7 mouse cellular contexts compared by ENCODE assay signal in genomic region chr11:60178005-60178404, GRCm38 (mm10). TPM values are rescaled to one million over a fixed set of nuclear protein-coding genes. Genes with fewer than 3 reads are reported as not detected.
DNase-seq lines count a peak whose midpoint lies in the region; ATAC-seq and TF ChIP-seq lines count a peak whose summit lies in the region.

No protein-coding gene starts in this region.

- DNase-seq in left cerebral cortex, adult 2 months (ENCODE audit: extremely low spot score in 1 of 2, low spot score in 2 of 2), result no peak
- DNase-seq in left cerebral cortex, adult 18-20 months (ENCODE audit: low spot score in 2 of 2), result no peak
- DNase-seq in forebrain, embryonic 11.5 days (ENCODE audit: low spot score), result no peak
- DNase-seq in embryo, embryonic 9.5 days (ENCODE audit: extremely low spot score), result no peak
- no peak for DNase-seq in gastrocnemius, postnatal 14 days

- TF ChIP-seq CTCF in left cerebral cortex, adult 2 months (IDR thresholded peaks at IDR 0.05), result no peak

- H3K9me3 ChIP-seq in forebrain, embryonic 11.5 days (ENCODE audit: control insufficient read depth, low read length), result no peaks in the 10 kb centered on the region
- H3K9me3 ChIP-seq in hindbrain, embryonic 16.5 days (ENCODE audit: control insufficient read depth, low read length), result no peaks in the 10 kb centered on the region
- no peaks in the 10 kb centered on the region for H3K9me3 ChIP-seq in neural tube, embryonic 14.5 days (ENCODE audit: control insufficient read depth, low read length)

- intact Hi-C loops in left cerebral cortex, adult 2 months (cut with DNase I), result no loop called here
- intact Hi-C loops in gastrocnemius, postnatal 14 days (cut with DNase I; ENCODE audit: low total_unique reads), result loop anchor here (5.0 kb wide), 1 partner anchor 36 kb away; no protein-coding TSS in a partner anchor

- WGBS in forebrain, embryonic 11.5 days, result 61% methylated on average over 6 of the region's 6 CpGs
- 48% methylated on average over 6 of the region's 6 CpGs for WGBS in hindbrain, embryonic 16.5 days
- WGBS in neural tube, embryonic 14.5 days, result 41% methylated on average over 6 of the region's 6 CpGs

- peak overlapping the region; percentile 93 for H3K27ac ChIP-seq in left cerebral cortex, adult 2 months
- H3K27ac ChIP-seq in forebrain, embryonic 11.5 days (ENCODE audit: low read depth, low read length), result peak overlapping the region; percentile 94
- H3K27ac ChIP-seq in hindbrain, embryonic 16.5 days (ENCODE audit: low read depth, low read length), result peak overlapping the region; percentile 99
- peak overlapping the region; percentile 99 for H3K27ac ChIP-seq in neural tube, embryonic 14.5 days (ENCODE audit: low read depth, low read length)

- no peak for ATAC-seq in forebrain, embryonic 11.5 days (replicated peaks; ENCODE audit: low FRiP score)
- ATAC-seq in hindbrain, embryonic 16.5 days, result no peak
- ATAC-seq in neural tube, embryonic 14.5 days (ENCODE audit: low read depth), result no peak

- peak overlapping the region; percentile 41; the same call in 1 of the 2 replicates for H3K9ac ChIP-seq in forebrain, embryonic 11.5 days (ENCODE audit: low read length)
- H3K9ac ChIP-seq in hindbrain, embryonic 16.5 days (ENCODE audit: low read depth, low read length), result peak overlapping the region; percentile 87
- H3K9ac ChIP-seq in neural tube, embryonic 14.5 days (replicated peaks; ENCODE audit: low read depth, low read length), result peak overlapping the region; percentile 95

- no peaks in the 10 kb centered on the region for H3K27me3 ChIP-seq in forebrain, embryonic 11.5 days (ENCODE audit: control insufficient read depth, insufficient read depth, low read length)
- H3K27me3 ChIP-seq in hindbrain, embryonic 16.5 days (replicated peaks; ENCODE audit: control insufficient read depth, insufficient read depth, low read length), result no peaks in the 10 kb centered on the region
- no peaks in the 10 kb centered on the region for H3K27me3 ChIP-seq in neural tube, embryonic 14.5 days (ENCODE audit: control insufficient read depth, insufficient read depth, low read length)

- H3K36me3 ChIP-seq in forebrain, embryonic 11.5 days (ENCODE audit: control insufficient read depth, insufficient read depth, low read length), result no peaks in the 10 kb centered on the region
- no peaks in the 10 kb centered on the region for H3K36me3 ChIP-seq in hindbrain, embryonic 16.5 days (ENCODE audit: control insufficient read depth, insufficient read depth, low read length)
- no peaks in the 10 kb centered on the region for H3K36me3 ChIP-seq in neural tube, embryonic 14.5 days (ENCODE audit: control insufficient read depth, insufficient read depth, low read length)

- peak overlapping the region; percentile 100 for H3K4me2 ChIP-seq in forebrain, embryonic 11.5 days (ENCODE audit: low read depth, low read length, severe bottlenecking)
- peak overlapping the region; percentile 91 for H3K4me2 ChIP-seq in hindbrain, embryonic 16.5 days (ENCODE audit: low read length)
- peak overlapping the region; percentile 98 for H3K4me2 ChIP-seq in neural tube, embryonic 14.5 days (ENCODE audit: low read depth, low read length)

- H3K4me1 ChIP-seq in forebrain, embryonic 11.5 days (replicated peaks; ENCODE audit: control insufficient read depth, insufficient read depth, low read length), result peaks cover 31% of the 10 kb centered on the region
- H3K4me1 ChIP-seq in hindbrain, embryonic 16.5 days (ENCODE audit: control insufficient read depth, insufficient read depth, low read depth, low read length), result peaks cover 68% of the 10 kb centered on the region
- H3K4me1 ChIP-seq in neural tube, embryonic 14.5 days (ENCODE audit: control insufficient read depth, insufficient read depth, low read length), result peaks cover 57% of the 10 kb centered on the region

- H3K4me3 ChIP-seq in left cerebral cortex, adult 2 months, result no peak overlapping the region
- peak overlapping the region; percentile 59; the same call in 1 of the 2 replicates for H3K4me3 ChIP-seq in forebrain, embryonic 11.5 days (ENCODE audit: low read depth, low read length)
- peak overlapping the region; percentile 65 for H3K4me3 ChIP-seq in hindbrain, embryonic 16.5 days (ENCODE audit: low read length)
- H3K4me3 ChIP-seq in neural tube, embryonic 14.5 days (ENCODE audit: low read depth, low read length), result peak overlapping the region; percentile 71; the same call in 1 of the 2 replicates

RNA-seq across cellular contexts. Expression of gene Srebf1, which starts 44.4 kb away (rescaled TPM):
- 10 to 100 TPM; 50.1 to 66.1 TPM for total RNA-seq in left cerebral cortex, adult 2 months (2021)
- total RNA-seq in left cerebral cortex, adult 18-20 months (2021), result 10 to 100 TPM; 66.2 to 68.2 TPM
- 63.9 and 68.7 TPM in 2 replicates for polyA plus RNA-seq in forebrain, embryonic 11.5 days (2014; fragmentation: Nextera tagmentation; extraction: Ambion mirVana)
- 42.5 and 44.8 TPM in 2 replicates for polyA plus RNA-seq in hindbrain, embryonic 16.5 days (2015; fragmentation: Nextera tagmentation; extraction: Ambion mirVana)
- polyA plus RNA-seq in neural tube, embryonic 14.5 days (2014; fragmentation: Nextera tagmentation; extraction: Ambion mirVana), result 38.5 and 41.3 TPM in 2 replicates
- total RNA-seq in gastrocnemius, postnatal 14 days (2021), result 10 to 100 TPM; 20.9 to 24.5 TPM

Comparison
In these comparisons a context has a peak if more than half of its experiments do, and no peak if none do; other contexts are left out.
1. H3K9ac ChIP-seq: peak in every context shown above with its lines; median percentile 95 in neural tube, embryonic 14.5 days; 87 in hindbrain, embryonic 16.5 days; 41 in forebrain, embryonic 11.5 days.